Mouse (Mus musculus) erythroid progenitor cell, adult 5-6 weeks (primary cell): ENCODE measurements around the gene Ppp2r5a. TPM values are rescaled to one million over a fixed set of nuclear protein-coding genes. Genes with fewer than 3 reads are reported as not detected.

Experiments used
- ATAC-seq: replicated peaks from 2 replicates; pipeline ENCODE4 v1.8.0; 2016; ENCODE audit warnings: moderate number of reproducible peaks, mild to moderate bottlenecking, moderate TSS enrichment, inconsistent platforms; ENCODE audit not compliant: poor library complexity, low FRiP score, severe bottlenecking
- total RNA-seq, 2 experiments: library from RNA; stranded (forward) in 1 of 2; stranded (reverse) in 1 of 2; fragments of 150-400 nt in 1 of 2; fragments of 186-747, 209-891 nt in 1 of 2; gene quantifications; 2 replicates each; pipeline versions ENCODE4 v1.2.3 to v1.2.4; 2015 to 2017; ENCODE audit warnings: low replicate concordance in 2 of 2

Gene Ppp2r5a
- total RNA-seq, 2 experiments from 2014 or later: 84.3 to 94.6 TPM

DNA sequence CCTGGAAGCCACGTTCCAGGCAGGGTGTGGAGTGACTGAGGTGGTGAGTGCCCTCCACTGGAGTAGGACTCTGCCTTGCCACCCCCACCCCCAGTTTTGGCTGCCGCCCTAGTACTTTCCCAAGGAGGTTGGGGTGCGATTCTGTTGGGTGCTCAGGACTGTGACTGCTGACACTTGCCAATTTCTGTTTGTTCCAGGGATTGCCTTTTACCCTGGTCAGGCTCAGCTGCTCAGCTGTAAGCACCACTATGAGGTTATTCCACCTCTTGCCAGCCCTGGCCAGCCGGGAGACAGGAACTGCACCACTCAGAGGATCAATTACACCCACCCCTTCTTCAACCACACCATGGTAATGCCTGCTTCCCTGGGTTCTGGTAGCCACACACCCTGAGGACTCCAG is 62.5 kb downstream of the Ppp2r5a start:
- ATAC-seq: no peak

DNA sequence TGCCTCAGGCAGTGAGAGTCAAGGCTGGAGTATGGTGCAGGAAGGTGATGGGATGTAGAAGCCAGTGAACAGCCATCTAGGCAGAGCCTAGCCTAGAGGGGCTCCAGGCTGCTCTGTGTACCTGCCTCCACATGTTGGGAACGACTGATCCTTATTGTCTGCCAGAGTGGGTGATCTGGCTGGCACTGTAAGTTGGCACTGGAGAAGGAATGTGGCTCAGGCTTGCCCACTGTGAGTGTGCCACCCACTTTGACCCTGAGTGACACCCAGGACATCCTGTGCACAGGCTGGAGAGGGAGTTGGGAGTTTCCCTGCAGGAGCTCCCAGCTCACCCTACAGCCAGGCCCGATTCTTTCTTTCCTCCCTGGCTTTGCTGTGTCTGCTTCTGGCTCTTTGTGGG is 63.2 kb downstream of the Ppp2r5a start:
- no peak for ATAC-seq

DNA sequence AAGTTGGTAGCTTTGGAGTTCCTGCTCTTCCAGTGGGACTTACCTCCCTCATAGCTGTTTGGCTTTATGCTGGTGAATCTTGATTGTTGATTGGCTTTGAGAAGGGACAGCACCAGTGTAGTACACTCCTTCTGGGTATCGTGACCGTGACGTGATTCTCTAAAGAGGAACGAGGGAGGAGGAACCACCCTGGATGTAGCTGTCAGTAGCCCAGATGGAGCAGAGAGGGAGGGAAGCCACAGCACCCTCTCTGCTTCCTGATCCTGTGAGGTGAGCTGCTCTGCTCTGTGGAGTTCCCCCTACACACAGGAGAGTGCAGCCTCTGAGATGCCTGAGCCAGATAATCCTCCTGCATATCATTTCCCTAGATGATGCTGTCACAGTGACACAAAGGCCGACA is 68.6 kb downstream of the Ppp2r5a start:
- no peak for ATAC-seq

DNA sequence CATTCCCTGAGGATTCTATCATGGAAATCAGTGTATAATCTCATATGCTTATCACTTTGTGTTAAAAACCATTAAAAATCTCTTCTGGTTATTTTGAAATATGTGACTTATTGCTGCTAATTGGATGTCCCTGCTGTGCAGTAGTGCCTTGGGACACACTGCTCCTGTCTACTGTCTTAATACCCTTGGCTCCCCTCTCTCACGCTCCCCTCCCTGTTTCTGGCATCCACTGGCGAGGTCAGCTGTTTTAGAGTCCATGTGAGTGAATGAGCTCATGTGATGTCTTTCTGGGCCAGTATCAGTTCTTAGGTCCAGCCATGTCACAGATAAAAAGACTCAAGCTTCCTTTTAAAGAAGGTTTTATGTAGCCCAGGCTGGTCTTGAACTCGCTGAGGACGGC is 72.7 kb downstream of the Ppp2r5a start:
- no peak for ATAC-seq

DNA sequence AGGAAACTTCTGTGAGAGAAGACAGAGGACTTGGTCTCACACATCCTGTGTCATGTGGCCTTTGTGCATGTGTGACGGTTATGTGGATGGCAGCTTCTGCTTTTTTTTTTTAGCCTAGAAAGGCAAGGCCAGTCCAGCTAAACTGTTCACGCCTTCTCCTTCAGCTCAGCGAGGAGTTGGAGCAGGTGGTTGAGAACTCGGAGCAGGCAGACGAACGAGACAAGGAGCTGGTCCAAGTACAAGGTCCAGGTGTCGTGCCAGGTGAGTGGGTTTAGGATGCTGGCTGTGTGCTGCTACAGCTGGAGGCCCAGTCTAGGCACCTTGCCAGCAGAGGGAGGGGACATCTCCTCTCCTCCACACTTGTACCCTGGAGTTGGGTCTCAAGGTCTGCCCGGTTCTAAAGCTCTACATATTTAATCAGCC is 75.0 kb downstream of the Ppp2r5a start:
- ATAC-seq: no peak

DNA sequence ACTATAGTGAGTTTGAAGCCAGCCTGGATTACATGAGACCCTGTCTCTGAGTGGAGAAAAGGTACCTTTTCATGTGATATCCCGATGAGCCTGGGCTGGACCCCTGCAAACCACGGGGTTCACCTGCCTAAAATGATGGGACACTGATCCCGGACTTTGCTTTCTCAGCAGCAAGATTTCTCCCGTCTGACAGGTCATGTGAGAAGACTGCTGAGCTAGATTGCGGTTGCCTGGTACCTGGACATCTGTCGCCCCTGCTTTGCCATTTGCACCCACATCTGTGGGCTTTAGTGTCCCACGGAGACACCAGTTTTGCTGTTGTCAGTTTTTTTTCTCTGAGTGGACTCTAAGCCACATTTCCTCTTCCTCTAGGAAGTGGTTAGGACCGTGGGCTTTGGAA is 75.8 kb downstream of the Ppp2r5a start:
- no peak for ATAC-seq

DNA sequence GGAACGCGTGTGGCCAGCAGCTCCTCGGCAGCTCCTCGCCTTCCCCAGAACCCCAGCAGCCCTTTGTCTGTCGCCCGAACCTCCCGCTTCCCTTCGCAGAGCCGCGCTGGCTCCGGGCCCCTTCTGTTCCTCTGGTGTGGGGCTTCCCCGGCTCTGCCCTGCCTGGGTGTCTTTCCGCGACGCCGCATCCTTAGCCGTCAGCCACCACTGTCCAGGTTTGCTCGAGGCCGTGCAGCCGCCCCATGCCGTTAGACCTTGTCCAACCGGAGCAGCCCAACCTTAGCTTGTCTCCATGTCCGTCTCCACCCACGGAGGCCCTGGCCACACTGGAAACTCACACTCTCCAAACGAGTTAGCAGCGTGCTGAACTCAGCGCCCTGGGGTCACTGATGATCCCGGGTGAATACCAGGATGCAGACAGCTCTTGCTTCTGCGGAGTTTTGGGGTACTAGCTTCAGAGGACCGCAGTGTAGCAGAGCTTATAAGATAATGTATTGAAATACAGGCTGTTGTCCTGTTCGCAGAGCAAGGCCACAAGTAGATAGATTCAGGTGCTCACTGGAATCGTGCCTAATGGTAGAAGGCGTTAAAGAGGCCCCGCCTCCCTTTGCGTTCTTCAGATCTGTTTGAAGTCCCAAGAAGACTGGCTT is 76.7 kb downstream of the Ppp2r5a start:
- peak; percentile 65 for ATAC-seq

DNA sequence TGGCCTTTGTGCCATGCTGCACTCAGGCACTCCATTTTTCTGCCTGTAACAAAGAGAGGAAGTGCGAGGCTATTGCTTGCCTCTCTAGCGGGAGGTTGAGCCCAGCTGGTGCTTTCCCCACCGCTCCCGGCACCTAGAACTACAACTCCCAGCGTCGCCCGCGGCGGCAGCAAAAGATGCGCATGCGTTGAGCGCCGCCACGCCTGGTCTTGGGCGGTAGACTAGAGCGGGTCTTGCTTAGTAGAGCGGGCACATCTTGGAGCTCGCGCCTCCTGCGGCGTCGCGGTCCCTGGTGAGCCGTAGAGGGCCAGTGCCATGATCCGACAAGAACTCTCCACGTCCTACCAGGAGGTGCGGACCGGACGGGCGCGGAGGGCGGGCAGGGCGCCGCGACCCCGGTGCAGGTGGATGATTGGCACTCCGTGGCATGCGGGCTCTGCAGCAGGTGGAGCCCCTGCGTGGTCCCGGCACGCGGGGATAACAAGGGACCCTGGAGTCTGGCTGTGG is 77.3 kb downstream of the Ppp2r5a start, which contains the start of gene Tmem206:
Gene Tmem206 (plus strand): TSS at position 187 of the 507 bp plus-strand sequence.
- ATAC-seq: peak; percentile 91

DNA sequence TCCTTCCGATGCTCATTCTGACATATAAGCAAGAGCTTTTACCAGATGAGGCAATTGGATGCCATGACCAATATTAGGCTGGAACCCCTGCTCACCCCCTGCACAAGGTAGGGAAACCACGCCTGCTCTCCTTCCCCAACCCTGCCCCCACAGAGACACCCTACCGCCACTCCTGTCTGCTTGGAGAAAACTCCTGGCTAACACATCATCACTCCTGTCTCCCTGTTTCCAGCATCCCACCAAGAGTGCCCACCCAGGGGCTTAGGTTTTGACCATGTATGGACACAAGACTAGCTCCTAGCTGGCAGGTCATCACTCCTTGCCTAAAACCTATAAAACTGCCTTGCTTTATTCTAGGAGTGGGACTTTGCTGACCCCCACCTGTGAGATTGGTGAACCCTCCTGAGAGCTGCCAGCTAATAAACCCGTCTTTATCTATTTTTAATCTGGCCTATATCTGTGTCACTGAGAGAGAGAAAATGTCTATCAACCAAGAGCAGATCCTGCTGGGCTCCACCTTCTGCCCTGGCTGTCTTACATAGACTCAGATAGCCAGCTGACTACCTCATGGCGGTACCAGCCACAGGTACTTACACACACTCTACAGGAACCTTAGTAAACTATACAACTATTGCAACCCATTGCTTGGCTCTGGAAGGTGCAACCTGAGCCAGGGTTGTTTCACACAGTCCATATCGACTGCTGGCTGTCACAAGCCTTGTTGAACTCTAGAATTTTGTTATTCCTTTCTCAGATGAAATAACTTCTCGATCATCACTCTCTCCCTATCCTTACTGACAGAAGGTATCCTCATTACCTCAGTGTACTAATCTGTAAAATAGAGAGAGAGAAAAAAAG is 78.1 kb downstream of the Ppp2r5a start:
- peak; percentile 71 for ATAC-seq

DNA sequence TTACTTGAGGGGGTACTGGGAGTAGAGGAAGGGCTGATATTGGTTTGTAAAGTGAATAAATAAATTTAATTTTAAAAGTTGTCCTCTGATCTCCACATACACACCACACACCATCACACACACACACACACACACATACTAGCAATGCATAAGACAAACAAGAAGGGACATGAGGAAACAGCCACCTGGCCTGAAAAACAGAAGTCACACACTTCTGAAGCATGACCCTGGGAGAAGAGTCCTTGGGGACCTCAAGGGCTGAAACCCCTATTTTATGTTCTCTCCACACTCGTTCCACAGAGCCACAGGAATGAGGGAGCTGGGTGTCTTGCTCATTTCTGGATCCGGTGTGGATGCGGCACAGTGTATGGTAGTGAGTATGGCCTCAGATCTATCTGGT is 79.7 kb downstream of the Ppp2r5a start:
- ATAC-seq: no peak

DNA sequence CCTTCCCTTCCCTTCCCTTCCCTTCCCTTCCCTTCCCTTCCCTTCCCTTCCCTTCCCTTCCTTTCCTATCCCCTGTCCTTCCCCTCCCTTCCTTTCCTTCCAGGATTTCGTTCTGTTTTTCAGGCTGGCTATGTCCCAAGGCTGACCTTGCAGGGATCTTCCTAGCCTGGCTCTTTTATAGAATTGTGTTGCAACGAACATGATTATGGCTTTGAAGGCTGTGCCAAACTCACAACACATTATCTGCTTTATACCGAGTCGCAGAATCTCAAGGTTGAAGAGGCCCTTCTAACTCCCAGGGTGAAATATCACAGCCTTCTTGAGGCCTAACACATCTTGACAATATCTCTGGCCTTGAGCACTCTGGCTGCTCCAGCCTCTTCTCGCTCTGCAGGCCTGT is 84.4 kb downstream of the Ppp2r5a start:
- no peak for ATAC-seq

DNA sequence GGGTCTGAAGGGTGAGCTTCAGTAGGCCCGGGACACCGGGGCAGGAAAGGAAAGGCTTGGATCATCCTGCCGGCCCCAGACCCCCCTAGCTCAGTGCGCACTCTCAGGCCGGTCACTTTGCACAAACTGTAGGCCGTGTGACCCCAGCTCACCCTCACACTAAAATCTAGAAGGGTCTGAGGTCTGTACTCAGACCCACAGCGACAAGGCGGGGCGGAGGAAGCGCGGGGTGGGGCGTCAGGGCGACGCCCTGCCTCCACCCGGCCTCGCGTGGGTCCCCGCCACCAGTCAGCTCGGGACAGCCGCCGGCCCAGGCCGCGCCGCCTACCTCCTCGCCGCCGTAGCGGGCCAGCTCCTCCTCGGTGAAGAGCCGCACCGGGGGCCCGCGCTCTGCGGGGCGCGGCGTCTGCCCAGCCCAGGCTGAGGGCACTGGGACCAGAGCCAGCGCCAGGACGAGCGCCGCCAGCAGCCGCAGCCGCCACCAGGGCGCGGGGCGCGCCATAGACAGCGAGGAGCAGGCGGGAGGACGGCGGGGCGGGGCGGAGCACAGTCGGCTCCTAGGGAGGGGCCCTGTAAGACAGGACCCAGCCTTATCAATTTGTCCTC is 85.4 kb downstream of the Ppp2r5a start, which contains the start of gene Nenf:
Gene Nenf (minus strand): TSS at position 604 of the 606 bp plus-strand sequence.
- ATAC-seq: peak; percentile 92

DNA sequence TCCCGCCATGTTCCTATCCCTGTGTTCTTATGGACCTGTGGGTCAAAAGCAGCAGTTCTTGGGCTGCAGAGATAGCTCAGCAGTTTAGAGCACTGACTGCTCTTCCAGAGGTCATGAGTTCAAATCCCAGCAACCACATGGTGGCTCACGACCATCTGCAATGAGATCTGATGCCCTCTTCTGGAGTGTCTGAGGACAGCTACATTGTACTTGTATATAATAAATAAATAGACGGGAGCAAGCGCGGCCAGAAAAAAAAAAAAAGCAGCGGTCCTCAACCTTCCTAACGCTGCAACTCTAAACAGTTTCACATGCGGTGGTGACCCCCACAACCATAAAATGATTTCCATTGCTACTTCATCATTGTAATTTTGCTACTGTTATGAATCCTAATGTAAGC is 86.3 kb downstream of the Ppp2r5a start:
- no peak for ATAC-seq

DNA sequence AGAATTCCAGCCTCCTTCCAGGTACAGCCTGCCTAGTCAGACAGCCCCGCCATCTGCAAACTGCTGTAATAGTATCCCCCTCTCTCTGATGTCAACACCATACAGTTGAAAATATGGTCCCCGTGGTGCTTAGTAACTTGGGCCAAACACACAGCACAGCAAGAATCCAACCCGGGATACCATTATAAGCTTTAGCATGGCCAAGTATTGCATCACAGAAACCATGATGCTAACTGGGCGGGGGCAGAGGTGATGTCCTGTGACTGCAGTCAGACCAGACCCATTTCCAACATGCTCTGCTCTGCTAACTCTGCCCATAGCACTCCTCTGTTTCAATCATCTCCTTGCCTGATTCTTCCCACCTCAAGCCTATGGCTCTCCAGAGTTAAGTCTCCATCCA is 89.1 kb downstream of the Ppp2r5a start:
- no peak for ATAC-seq

DNA sequence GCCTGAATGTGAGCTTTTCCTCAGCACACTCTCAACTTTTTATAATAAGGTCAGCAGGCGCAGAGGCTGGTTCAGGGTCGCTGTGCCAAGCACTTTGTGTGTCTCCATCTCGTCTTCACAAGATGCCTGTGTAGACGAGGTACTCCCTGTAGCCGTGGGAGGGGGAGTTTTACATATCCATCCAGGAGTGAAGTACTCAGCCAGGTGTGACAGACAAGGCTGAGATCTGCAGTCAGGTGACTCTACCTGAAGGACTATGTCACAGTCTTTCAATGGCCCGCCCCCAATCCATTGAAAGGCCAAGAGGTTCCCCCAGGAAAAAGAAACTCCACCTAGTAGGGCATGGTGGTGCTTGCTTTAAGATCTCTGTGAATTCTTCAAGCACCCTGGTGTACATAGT is 89.9 kb downstream of the Ppp2r5a start:
- no peak for ATAC-seq

DNA sequence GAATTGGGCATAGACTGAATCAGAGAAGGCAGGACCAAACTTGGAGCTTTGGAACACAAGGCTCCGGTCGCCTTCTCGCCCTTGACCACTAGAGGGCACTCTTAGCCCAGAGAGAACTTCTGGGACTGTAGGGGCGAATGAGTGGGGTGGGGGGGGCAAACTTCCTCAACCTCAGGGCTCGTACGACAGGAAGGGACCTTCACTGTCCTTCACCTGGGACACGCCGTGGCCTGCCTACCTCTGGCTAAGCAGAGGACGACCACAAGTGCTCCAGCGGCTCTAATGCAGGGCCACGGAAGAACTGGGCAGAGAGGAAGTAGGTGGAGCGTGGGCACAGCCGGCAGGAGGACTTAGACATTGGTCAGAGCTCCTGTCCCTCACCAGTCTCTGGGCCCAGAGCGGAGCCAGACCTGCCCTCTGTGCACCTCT is 90.5 kb downstream of the Ppp2r5a start:
- peak; percentile 93 for ATAC-seq

DNA sequence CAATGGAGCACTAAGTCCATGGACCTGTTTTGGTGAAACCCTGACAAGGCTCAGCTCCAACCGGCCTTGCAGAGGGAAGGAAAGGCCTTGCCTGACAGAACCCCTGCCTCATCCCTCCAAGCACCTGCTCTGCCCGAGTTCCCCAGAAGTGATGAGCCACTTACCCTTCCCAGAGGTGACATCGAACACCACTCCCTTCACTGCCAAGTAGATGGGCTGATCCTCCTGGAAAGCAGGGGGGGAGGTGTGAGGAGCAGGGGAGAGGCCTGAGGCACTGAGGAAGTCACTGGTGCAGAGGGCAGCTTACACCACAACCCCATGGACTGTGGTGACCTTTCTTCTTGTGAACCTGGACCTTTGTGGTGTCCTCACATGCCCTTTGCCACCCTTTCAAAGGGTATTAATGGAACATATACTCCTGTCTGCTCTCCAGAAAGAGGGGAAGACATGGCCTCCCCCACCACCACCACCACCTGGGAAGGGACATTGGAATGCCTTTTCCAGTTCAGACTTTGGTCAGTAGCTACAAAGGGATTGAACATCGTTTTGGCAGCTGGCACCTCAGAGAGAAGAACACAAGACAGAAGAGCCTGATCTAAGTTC is 91.7 kb downstream of the Ppp2r5a start:
- no peak for ATAC-seq

DNA sequence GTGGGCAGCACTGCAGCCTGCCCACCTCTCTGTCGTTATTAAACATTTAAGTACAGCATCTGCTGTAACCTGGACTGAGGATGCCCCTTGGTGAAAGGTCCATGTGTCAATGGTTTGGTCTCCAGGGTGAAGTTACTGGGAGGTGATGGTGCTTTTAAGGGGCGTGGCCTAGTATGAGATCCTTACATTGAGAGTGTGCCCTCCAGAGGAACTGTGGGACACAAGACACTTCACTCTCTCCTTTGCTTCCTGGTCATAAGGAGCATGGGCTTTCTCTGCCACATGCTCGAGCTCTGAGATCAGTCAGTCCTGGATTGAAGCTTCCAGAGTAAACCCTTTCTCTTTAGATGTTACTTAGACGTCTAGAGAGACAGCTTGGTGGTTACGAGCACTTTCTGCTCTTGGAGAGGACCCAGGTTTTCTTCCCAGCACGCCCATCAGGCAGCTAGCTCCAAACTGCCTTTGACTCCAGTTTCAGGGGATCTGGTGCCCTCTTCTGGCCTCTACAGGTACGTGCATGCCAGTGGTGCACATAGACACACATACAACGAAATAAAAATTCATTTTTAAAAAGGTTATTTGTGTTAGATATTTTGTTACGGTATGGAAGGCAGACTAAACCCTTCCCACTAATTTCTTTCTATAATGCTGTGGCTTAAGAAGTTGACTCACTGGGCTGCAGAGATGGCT is 95.2 kb downstream of the Ppp2r5a start:
- ATAC-seq: no peak

DNA sequence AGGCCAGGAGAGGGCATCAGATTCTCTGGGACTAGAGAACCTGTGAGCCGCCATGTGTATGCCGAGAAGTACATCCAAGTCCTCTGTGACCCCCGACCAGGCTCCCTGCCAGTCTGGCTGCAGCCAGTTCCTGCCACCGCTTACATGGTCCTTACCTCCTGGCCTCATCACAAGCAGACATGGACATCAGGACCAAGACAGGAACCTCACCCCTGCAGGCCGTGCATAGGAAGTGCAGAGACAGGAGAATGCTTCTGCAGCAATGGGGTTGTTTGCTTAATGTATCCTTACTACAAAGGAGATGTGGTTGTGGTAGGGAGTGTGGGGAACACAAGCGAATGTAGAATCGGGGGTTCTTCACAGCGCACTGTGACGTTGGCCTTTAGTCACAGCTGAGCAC is 96.8 kb downstream of the Ppp2r5a start:
- ATAC-seq: no peak

DNA sequence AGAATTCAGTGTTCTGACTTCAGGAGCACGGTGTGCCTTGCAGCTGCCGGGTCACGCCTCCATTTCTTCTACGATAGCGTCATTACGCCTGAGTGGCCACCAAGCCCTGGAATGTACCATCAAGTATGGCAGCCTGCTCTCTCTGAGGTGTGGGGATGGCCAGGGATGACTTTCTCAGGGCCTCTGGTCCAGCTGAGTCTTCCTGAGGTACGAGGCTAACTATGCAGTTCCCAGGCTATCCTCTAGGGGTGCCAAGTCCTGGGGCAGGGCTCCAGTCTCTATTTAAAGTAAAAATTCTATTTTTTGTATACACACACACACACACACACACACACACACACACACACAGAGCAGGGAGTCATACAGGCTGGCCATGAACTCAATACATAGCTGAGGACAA is 97.5 kb downstream of the Ppp2r5a start:
- peak; percentile 69 for ATAC-seq
